8 mouse cellular contexts compared by ENCODE assay signal in the genomic region with DNA sequence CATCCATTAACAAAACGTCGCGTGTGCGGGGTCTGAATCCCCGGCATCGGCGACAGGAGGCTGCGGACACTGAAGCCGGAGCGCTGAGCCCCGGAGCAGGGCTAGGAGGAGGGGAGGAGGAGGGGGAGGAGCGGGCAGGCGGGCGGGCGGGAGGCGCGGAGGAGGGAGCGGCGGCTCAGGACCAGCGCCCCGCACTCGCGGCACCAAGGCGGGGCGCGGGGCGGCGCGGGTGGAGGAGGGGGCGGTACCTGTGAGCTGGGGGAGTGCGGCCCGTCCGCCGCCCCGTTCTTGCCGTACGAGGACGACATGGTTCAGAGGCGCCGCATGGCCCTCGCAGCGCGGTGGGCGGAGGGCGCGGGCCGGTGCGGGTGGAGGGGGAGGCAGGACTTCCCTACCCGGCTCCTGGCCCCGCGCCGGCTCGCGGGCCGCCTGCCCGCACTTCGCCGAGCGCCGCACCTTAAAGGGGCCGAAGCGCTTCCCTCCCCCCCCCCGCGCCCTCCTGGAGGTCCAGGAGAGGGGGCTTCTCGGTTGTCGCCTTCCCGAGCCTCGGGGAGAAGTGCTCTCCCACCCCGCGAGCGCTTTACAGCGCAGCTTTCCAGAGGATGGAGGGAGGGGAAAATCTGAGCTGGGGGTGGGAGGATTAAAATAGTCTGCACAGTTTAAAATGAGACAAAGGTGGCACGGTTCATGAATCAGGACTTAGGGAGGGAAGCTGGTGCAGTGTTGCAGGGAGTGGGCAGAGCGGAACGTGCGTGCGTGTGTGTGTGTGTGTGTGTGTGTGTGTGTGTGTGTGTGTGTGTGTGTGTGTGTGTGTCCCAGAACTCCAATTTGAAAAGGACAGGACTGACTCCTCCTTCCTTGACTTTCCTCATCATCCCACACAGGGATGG. TPM values are rescaled to one million over a fixed set of nuclear protein-coding genes. Genes with fewer than 3 reads are reported as not detected.
DNase-seq lines count a peak whose midpoint lies in the region; ATAC-seq and TF ChIP-seq lines count a peak whose summit lies in the region.

TSS of gene Cacnb4 (minus strand) at position 809 of the 890 bp plus-strand sequence.

- peaks cover 19% of the 10 kb centered on the region for H3K27me3 ChIP-seq in embryonic facial prominence, embryonic 14.5 days (replicated peaks; ENCODE audit: control insufficient read depth, insufficient read depth, low read length)
- H3K27me3 ChIP-seq in heart, postnatal 0 days (ENCODE audit: control insufficient read depth, insufficient read depth, low read length), result peaks cover 11% of the 10 kb centered on the region
- peaks cover 35% of the 10 kb centered on the region for H3K27me3 ChIP-seq in liver, embryonic 14.5 days (ENCODE audit: control insufficient read depth, insufficient read depth, low read length)
- peaks cover 13% of the 10 kb centered on the region for H3K27me3 ChIP-seq in neural tube, embryonic 11.5 days (ENCODE audit: control insufficient read depth, insufficient read depth, low read length)

- TF ChIP-seq CTCF in heart, postnatal 0 days (IDR thresholded peaks at IDR 0.05; ENCODE audit: low read depth), result no peak
- no peak for TF ChIP-seq CTCF in liver, embryonic 14.5 days (IDR thresholded peaks at IDR 0.05; ENCODE audit: low read depth)

- H3K4me1 ChIP-seq in embryonic facial prominence, embryonic 14.5 days (ENCODE audit: control insufficient read depth, insufficient read depth, low read length), result peaks cover 13% of the 10 kb centered on the region
- peaks cover 3% of the 10 kb centered on the region; the same call in 1 of the 2 replicates for H3K4me1 ChIP-seq in heart, postnatal 0 days (ENCODE audit: control insufficient read depth, insufficient read depth)
- peaks cover 0 to 2% of the 10 kb centered on the region in 2 experiments; a peak in 1 of 4 replicates for H3K4me1 ChIP-seq in liver, embryonic 14.5 days (replicated peaks; ENCODE audit: control insufficient read depth in 2 of 2, insufficient read depth in 2 of 2, low read length in 1 of 2)
- no peaks in the 10 kb centered on the region; the same call in 1 of the 2 replicates for H3K4me1 ChIP-seq in neural tube, embryonic 11.5 days (ENCODE audit: control insufficient read depth, insufficient read depth, low read length)

- no peaks in the 10 kb centered on the region for H3K36me3 ChIP-seq in embryonic facial prominence, embryonic 14.5 days (ENCODE audit: control insufficient read depth, insufficient read depth, low read length)
- no peaks in the 10 kb centered on the region for H3K36me3 ChIP-seq in heart, postnatal 0 days (replicated peaks; ENCODE audit: control insufficient read depth, insufficient read depth, low read length)
- no peaks in the 10 kb centered on the region for H3K36me3 ChIP-seq in liver, embryonic 14.5 days (replicated peaks; ENCODE audit: control insufficient read depth, insufficient read depth, low read depth)
- no peaks in the 10 kb centered on the region for H3K36me3 ChIP-seq in neural tube, embryonic 11.5 days (ENCODE audit: control insufficient read depth, insufficient read depth, low read length)

- DNase-seq in CD4-positive helper T cell, adult 2 months (ENCODE audit: low read depth, low spot score), result peak; percentile 29
- peak; percentile 56 for DNase-seq in adrenal gland, postnatal 25 days
- peak; percentile 68 for DNase-seq in embryonic facial prominence, embryonic 14.5 days (ENCODE audit: low spot score)
- no peak for DNase-seq in heart, postnatal 0 days (ENCODE audit: low spot score)
- peak; percentile 25 to 74 for DNase-seq in kidney, postnatal 36 days
- DNase-seq in liver, embryonic 14.5 days (ENCODE audit: low read depth in 3 of 3, low spot score in 3 of 3), result no peak
- peak; percentile 76 for DNase-seq in neural tube, embryonic 11.5 days (ENCODE audit: low spot score)
- peak; percentile 37 for DNase-seq in thymus, postnatal 4 days

- no peak within 1 kb of the TSS for H3K27ac ChIP-seq in embryonic facial prominence, embryonic 14.5 days (replicated peaks; ENCODE audit: low read depth, low read length)
- H3K27ac ChIP-seq in heart, postnatal 0 days (ENCODE audit: low read depth), result no peak within 1 kb of the TSS
- no peak within 1 kb of the TSS for H3K27ac ChIP-seq in liver, embryonic 14.5 days
- H3K27ac ChIP-seq in neural tube, embryonic 11.5 days (ENCODE audit: low read depth, low read length), result no peak within 1 kb of the TSS

- ATAC-seq in embryonic facial prominence, embryonic 14.5 days (ENCODE audit: low read depth), result peak; percentile 82
- ATAC-seq in heart, postnatal 0 days (ENCODE audit: insufficient read depth, low read depth), result peak; percentile 73
- ATAC-seq in liver, embryonic 14.5 days (ENCODE audit: insufficient read depth), result peak; percentile 37; the same call in 1 of the 2 replicates
- ATAC-seq in neural tube, embryonic 11.5 days (ENCODE audit: insufficient read depth, low FRiP score, low TSS enrichment), result peak; percentile 89

- WGBS in embryonic facial prominence, embryonic 14.5 days, result under 1% methylated on average over 17 of the region's 77 CpGs
- under 1% methylated on average over 55 of the region's 77 CpGs for WGBS in heart, postnatal 0 days
- 2% methylated on average over 55 of the region's 77 CpGs for WGBS in liver, embryonic 14.5 days (ENCODE audit: insufficient replicate concordance)
- WGBS in neural tube, embryonic 11.5 days, result under 1% methylated on average over 50 of the region's 77 CpGs

- TF ChIP-seq EP300 in heart, postnatal 0 days (IDR thresholded peaks at IDR 0.05; ENCODE audit: low read depth), result no peak
- no peak for TF ChIP-seq EP300 in liver, embryonic 14.5 days (IDR thresholded peaks at IDR 0.05; ENCODE audit: low read depth)

- peak within 1 kb of the TSS; percentile 68 for H3K4me3 ChIP-seq in embryonic facial prominence, embryonic 14.5 days (ENCODE audit: low read depth, low read length)
- H3K4me3 ChIP-seq in heart, postnatal 0 days (ENCODE audit: low read depth, low read length), result peak within 1 kb of the TSS; percentile 70
- peak within 1 kb of the TSS; percentile 37 to 44 for H3K4me3 ChIP-seq in liver, embryonic 14.5 days (ENCODE audit: insufficient read depth in 1 of 2, low read depth in 2 of 2, low read length in 2 of 2)
- peak within 1 kb of the TSS; percentile 47 for H3K4me3 ChIP-seq in neural tube, embryonic 11.5 days (ENCODE audit: low read depth, low read length)

- H3K4me2 ChIP-seq in embryonic facial prominence, embryonic 14.5 days (ENCODE audit: low read depth, low read length), result peak within 1 kb of the TSS; percentile 96
- H3K4me2 ChIP-seq in heart, postnatal 0 days (ENCODE audit: low read depth, low read length), result peak within 1 kb of the TSS; percentile 96
- peak within 1 kb of the TSS; percentile 58 for H3K4me2 ChIP-seq in liver, embryonic 14.5 days (ENCODE audit: low read depth)
- H3K4me2 ChIP-seq in neural tube, embryonic 11.5 days (ENCODE audit: low read depth), result peak within 1 kb of the TSS; percentile 81

- H3K9ac ChIP-seq in embryonic facial prominence, embryonic 14.5 days (ENCODE audit: low read depth, low read length), result peak within 1 kb of the TSS; percentile 72
- H3K9ac ChIP-seq in heart, postnatal 0 days (replicated peaks; ENCODE audit: low read depth, low read length), result peak within 1 kb of the TSS; percentile 61
- no peak within 1 kb of the TSS for H3K9ac ChIP-seq in liver, embryonic 14.5 days (replicated peaks)
- peak within 1 kb of the TSS; percentile 66 for H3K9ac ChIP-seq in neural tube, embryonic 11.5 days (ENCODE audit: low read length)

- H3K9me3 ChIP-seq in embryonic facial prominence, embryonic 14.5 days (ENCODE audit: control insufficient read depth, low read length), result no peaks in the 10 kb centered on the region
- H3K9me3 ChIP-seq in heart, postnatal 0 days (replicated peaks; ENCODE audit: control insufficient read depth, low read length), result no peaks in the 10 kb centered on the region
- no peaks in the 10 kb centered on the region for H3K9me3 ChIP-seq in liver, embryonic 14.5 days (ENCODE audit: control insufficient read depth, low read length)
- H3K9me3 ChIP-seq in neural tube, embryonic 11.5 days (ENCODE audit: control insufficient read depth, low read length), result no peaks in the 10 kb centered on the region

RNA-seq across cellular contexts. Expression of gene Cacnb4, which starts in this region (rescaled TPM):
- total RNA-seq in adrenal gland, postnatal 25 days (2021), result 0.24 and 0.27 TPM in 2 replicates
- 1.4 and 3.1 TPM in 2 replicates for polyA plus RNA-seq in embryonic facial prominence, embryonic 14.5 days (2014; fragmentation: Nextera tagmentation; extraction: Ambion mirVana)
- total RNA-seq in heart, postnatal 0 days (2014; rRNA removed; ENCODE audit: low replicate concordance), result 0.69 and 0.73 TPM in 2 replicates
- polyA plus RNA-seq in heart, postnatal 0 days (2015; fragmentation: Nextera tagmentation; extraction: Ambion mirVana), result 0.48 and 0.56 TPM in 2 replicates
- 0.03 and 0.06 TPM in 2 replicates for polyA plus RNA-seq in liver, embryonic 14.5 days (2012; rRNA removed)
- 0.19 and 0.21 TPM in 2 replicates for polyA plus RNA-seq in liver, embryonic 14.5 days (2014; fragmentation: Nextera tagmentation; extraction: Ambion mirVana)
- 3.2 and 4.3 TPM in 2 replicates for polyA plus RNA-seq in neural tube, embryonic 11.5 days (2014; fragmentation: Nextera tagmentation; extraction: Ambion mirVana)

Comparison
In these comparisons a context has a peak if more than half of its experiments do, and no peak if none do; other contexts are left out.
1. Peak in DNase-seq in adrenal gland, postnatal 25 days; RNA of the gene not detected or under 1 TPM.
2. Peak in ATAC-seq, H3K4me3 ChIP-seq, H3K9ac ChIP-seq and H3K4me2 ChIP-seq in heart, postnatal 0 days; RNA of the gene not detected or under 1 TPM.
3. Peak in ATAC-seq, H3K4me3 ChIP-seq and H3K4me2 ChIP-seq in liver, embryonic 14.5 days; RNA of the gene not detected or under 1 TPM.
4. DNase-seq: peak in CD4-positive helper T cell, adult 2 months (single experiment), embryonic facial prominence, embryonic 14.5 days (single experiment), kidney, postnatal 36 days (2 of 2), neural tube, embryonic 11.5 days (single experiment) and thymus, postnatal 4 days (single experiment); none in heart, postnatal 0 days (single experiment) and liver, embryonic 14.5 days (0 of 3).
5. ATAC-seq: peak in every context shown above with its lines; median percentile 89 in neural tube, embryonic 11.5 days; 82 in embryonic facial prominence, embryonic 14.5 days; 73 in heart, postnatal 0 days; 37 in liver, embryonic 14.5 days.
6. Peak in every context shown above with its lines, with median percentiles within 50 percentile points of each other: H3K4me2 ChIP-seq and H3K4me3 ChIP-seq.